Mouse (Mus musculus) urinary bladder, adult 2 months (tissue): ENCODE data around the gene Vwa5b1. TPM values are rescaled to one million over a fixed set of nuclear protein-coding genes. Genes with fewer than 3 reads are reported as not detected.

Source experiments
- DNase-seq: peaks from one replicate; pipeline ENCODE4 v3.0.0; 2022; ENCODE audit warnings: low spot score
- polyA plus RNA-seq: library from polyadenylated mRNA; depleted of rRNA; stranded (reverse); fragments of >200 nt; gene quantifications from 2 replicates; pipeline ENCODE4 v1.2.3, GENCODE M21; 2012

Gene Vwa5b1
- polyA plus RNA-seq, 1 experiment: 0.01 TPM

GRCm38 (mm10) chr4:138576661-138577060 is 59.0 kb downstream of the Vwa5b1 start:
- DNase-seq: no peak

GRCm38 (mm10) chr4:138574800-138575606 is 60.7 kb downstream of the Vwa5b1 start:
- no peak for DNase-seq

- DNase-seq: no peak
Observed at GRCm38 (mm10) chr4:138569928-138570327, 65.8 kb downstream of the Vwa5b1 start.

GRCm38 (mm10) chr4:138568275-138568674 is 67.4 kb downstream of the Vwa5b1 start:
- DNase-seq: no peak

GRCm38 (mm10) chr4:138561986-138562385 is 73.7 kb downstream of the Vwa5b1 start:
- peak; percentile 44 for DNase-seq

GRCm38 (mm10) chr4:138555531-138555930 is 80.2 kb downstream of the Vwa5b1 start:
- no peak for DNase-seq

GRCm38 (mm10) chr4:138554934-138555333 is 80.8 kb downstream of the Vwa5b1 start:
- no peak for DNase-seq

GRCm38 (mm10) chr4:138554302-138554701 is 81.4 kb downstream of the Vwa5b1 start:
- no peak for DNase-seq

GRCm38 (mm10) chr4:138553516-138553933 is 82.2 kb downstream of the Vwa5b1 start:
- no peak for DNase-seq

- no peak for DNase-seq
Observed at GRCm38 (mm10) chr4:138553116-138553515, 82.6 kb downstream of the Vwa5b1 start.

- DNase-seq: no peak
Observed at GRCm38 (mm10) chr4:138551601-138552000, 84.1 kb downstream of the Vwa5b1 start.

GRCm38 (mm10) chr4:138550557-138550956 is 85.1 kb downstream of the Vwa5b1 start:
- no peak for DNase-seq

- no peak for DNase-seq
Observed at GRCm38 (mm10) chr4:138548960-138549359, 86.7 kb downstream of the Vwa5b1 start.

- no peak for DNase-seq
Observed at GRCm38 (mm10) chr4:138548124-138548561, 87.5 kb downstream of the Vwa5b1 start.

GRCm38 (mm10) chr4:138547556-138547955 is 88.1 kb downstream of the Vwa5b1 start:
- no peak for DNase-seq

GRCm38 (mm10) chr4:138547041-138547440 is 88.6 kb downstream of the Vwa5b1 start:
- DNase-seq: no peak

GRCm38 (mm10) chr4:138546241-138546640 is 89.4 kb downstream of the Vwa5b1 start:
- no peak for DNase-seq

GRCm38 (mm10) chr4:138543177-138543576 is 92.5 kb downstream of the Vwa5b1 start:
- no peak for DNase-seq

GRCm38 (mm10) chr4:138538084-138538449 is 97.6 kb downstream of the Vwa5b1 start:
- no peak for DNase-seq

- DNase-seq: no peak
Observed at GRCm38 (mm10) chr4:138537210-138538083, 98.2 kb downstream of the Vwa5b1 start.

GRCm38 (mm10) chr4:138535610-138536009 is 100.1 kb downstream of the Vwa5b1 start:
- no peak for DNase-seq

- no peak for DNase-seq
Observed at GRCm38 (mm10) chr4:138533877-138534276, 101.8 kb downstream of the Vwa5b1 start.

GRCm38 (mm10) chr4:138531761-138532160 is 103.9 kb downstream of the Vwa5b1 start:
- no peak for DNase-seq
